Mouse (Mus musculus): ENCODE results near the gene Podnl1.

The Podnl1 gene

GRCm38 (mm10) chr8:84125656-84126055 lies at the start of gene Podnl1:
Gene Podnl1 (plus strand): TSS chr8:84125989.
- DNase-seq (ENCODE audit: low spot score) = no peak

- DNase-seq (ENCODE audit: low spot score) = no peak
Observed at GRCm38 (mm10) chr8:84076412-84076811, 49.4 kb upstream of the Podnl1 start.

GRCm38 (mm10) chr8:84076849-84077248 lies 48.9 kb upstream of the Podnl1 start:
- DNase-seq (ENCODE audit: low spot score) = no peak

GRCm38 (mm10) chr8:84079206-84079605 lies 46.6 kb upstream of the Podnl1 start:
- no peak for DNase-seq (ENCODE audit: low spot score)

- DNase-seq (ENCODE audit: low spot score) = no peak
Observed at GRCm38 (mm10) chr8:84083829-84084241, 42.0 kb upstream of the Podnl1 start.

- no peak for DNase-seq (ENCODE audit: low spot score)
Observed at GRCm38 (mm10) chr8:84084341-84085115, 41.3 kb upstream of the Podnl1 start.

GRCm38 (mm10) chr8:84087156-84087555 lies 38.6 kb upstream of the Podnl1 start:
- no peak for DNase-seq (ENCODE audit: low spot score)

GRCm38 (mm10) chr8:84087821-84088220 lies 38.0 kb upstream of the Podnl1 start:
- no peak for DNase-seq (ENCODE audit: low spot score)

GRCm38 (mm10) chr8:84089277-84089676 lies 36.5 kb upstream of the Podnl1 start:
- DNase-seq (ENCODE audit: low spot score) = no peak

- no peak for DNase-seq (ENCODE audit: low spot score)
Observed at GRCm38 (mm10) chr8:84090585-84090984, 35.2 kb upstream of the Podnl1 start.

GRCm38 (mm10) chr8:84096061-84096460 lies 29.7 kb upstream of the Podnl1 start:
- DNase-seq (ENCODE audit: low spot score) = no peak

- no peak for DNase-seq (ENCODE audit: low spot score)
Observed at GRCm38 (mm10) chr8:84098376-84098775, 27.4 kb upstream of the Podnl1 start.

- no peak for DNase-seq (ENCODE audit: low spot score)
Observed at GRCm38 (mm10) chr8:84101476-84102270, 24.1 kb upstream of the Podnl1 start.

- no peak for DNase-seq (ENCODE audit: low spot score)
Observed at GRCm38 (mm10) chr8:84103601-84104000, 22.2 kb upstream of the Podnl1 start.

GRCm38 (mm10) chr8:84104221-84104620 lies 21.6 kb upstream of the Podnl1 start:
- DNase-seq (ENCODE audit: low spot score) = no peak

- DNase-seq (ENCODE audit: low spot score) = peak; percentile 99
Observed at GRCm38 (mm10) chr8:84104697-84105609, 20.8 kb upstream of the Podnl1 start, which contains the start of gene Dcaf15. Gene Dcaf15 (minus strand): TSS chr8:84104768.

- no peak for DNase-seq (ENCODE audit: low spot score)
Observed at GRCm38 (mm10) chr8:84105676-84106075, 20.1 kb upstream of the Podnl1 start.

GRCm38 (mm10) chr8:84106216-84107040 lies 19.4 kb upstream of the Podnl1 start:
- DNase-seq (ENCODE audit: low spot score) = no peak

- no peak for DNase-seq (ENCODE audit: low spot score)
Observed at GRCm38 (mm10) chr8:84115646-84116045, 10.1 kb upstream of the Podnl1 start.

- no peak for DNase-seq (ENCODE audit: low spot score)
Observed at GRCm38 (mm10) chr8:84122151-84122550, 3.6 kb upstream of the Podnl1 start.

GRCm38 (mm10) chr8:84126742-84127141 lies 953 bp downstream of the Podnl1 start:
- DNase-seq (ENCODE audit: low spot score) = no peak
